Mouse (Mus musculus) retina, adult 2 months (tissue): ENCODE results near the gene Rnd1.

Experiments used
- DNase-seq: peaks from one replicate; pipeline ENCODE4 v3.0.0-alpha.2; 2012; ENCODE audit warnings: low read depth, low spot score

Gene Rnd1

DNA sequence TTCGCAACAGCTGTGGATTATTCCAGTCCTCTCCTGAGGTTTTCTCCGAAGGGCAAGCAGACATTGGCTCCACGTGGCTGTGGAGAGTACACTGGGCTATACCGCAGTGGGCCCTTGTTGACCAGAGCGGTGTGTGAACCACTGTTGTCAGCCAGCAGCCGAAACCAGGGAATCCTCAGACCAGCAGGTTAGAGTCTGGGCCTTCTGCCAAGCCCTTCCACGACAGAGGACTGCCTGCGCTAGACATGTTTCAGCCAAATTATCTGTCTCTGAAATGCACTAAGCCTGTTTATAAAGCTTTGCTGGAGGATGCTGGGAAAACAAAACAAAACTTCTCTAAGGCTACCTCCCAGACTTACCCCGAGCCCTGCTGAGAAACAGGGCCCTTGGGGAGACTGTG lies 62.7 kb downstream of the Rnd1 start:
- no peak for DNase-seq
